Mouse (Mus musculus): ENCODE measurements around the gene 4833439L19Rik.

4833439L19Rik gene

GRCm38 (mm10) chr13:54505920-54506319 is 59.3 kb downstream of the 4833439L19Rik start:
- no peak for DNase-seq

- peak; percentile 26 for DNase-seq
These were observed 60.5 kb downstream of the 4833439L19Rik start for GRCm38 (mm10) chr13:54504611-54505260.

- peak; percentile 88 for DNase-seq
These were observed 61.4 kb downstream of the 4833439L19Rik start, which contains the start of gene Simc1 for GRCm38 (mm10) chr13:54503604-54504521. Gene Simc1, plus strand, starts transcription at chr13:54503779.

- DNase-seq, result no peak
These were observed 62.0 kb downstream of the 4833439L19Rik start for GRCm38 (mm10) chr13:54503278-54503603.

- DNase-seq, result no peak
These were observed 63.1 kb downstream of the 4833439L19Rik start for GRCm38 (mm10) chr13:54501957-54502690.

GRCm38 (mm10) chr13:54501352-54501751 is 63.9 kb downstream of the 4833439L19Rik start:
- no peak for DNase-seq

All from embryo, embryonic 11 days (tissue).